Comparison of ENCODE assay signal across 9 mouse cellular contexts in genomic region chr15:11398676-11399350, GRCm38 (mm10). TPM values are rescaled to one million over a fixed set of nuclear protein-coding genes. Genes with fewer than 3 reads are reported as not detected.
DNase-seq lines count a peak whose midpoint lies in the region; ATAC-seq and TF ChIP-seq lines count a peak whose summit lies in the region.
"Had no signal": no experiment of that assay in that cellular context is flagged by ENCODE, and none has a peak within 500 bp of the region (broad histone marks: within the 10 kb centered on the region; RNA-seq: fewer than 3 reads in every experiment).

No protein-coding gene starts in this region.

- H3K36me3 ChIP-seq in E14TG2a.4 (ENCODE audit: insufficient read depth, low read length), result peaks cover 39% of the 10 kb centered on the region
- H3K36me3 ChIP-seq in forebrain, embryonic 12.5 days (replicated peaks), result peaks cover 7% of the 10 kb centered on the region; the same call in 1 of the 2 replicates
- H3K36me3 ChIP-seq in limb, embryonic 12.5 days, result peaks cover 29% of the 10 kb centered on the region
- peaks cover 3% of the 10 kb centered on the region for H3K36me3 ChIP-seq in splenic B cell, adult 2 months (ENCODE audit: control insufficient read depth, insufficient read depth, low read length, poor library complexity, severe bottlenecking)

- no peak for ATAC-seq in forebrain, embryonic 12.5 days (ENCODE audit: low FRiP score)
- no peak for ATAC-seq in limb, embryonic 12.5 days (ENCODE audit: insufficient number of reproducible peaks, insufficient read depth, low FRiP score, low TSS enrichment, low read depth)

- intact Hi-C loops in heart, postnatal 14 days (cut with DNase I), result loop anchor here (10.0 kb wide), 1 partner anchor 914 kb away; the partner anchor contains the start of genes Brix1 and Rad1

- peak overlapping the region; percentile 77 for H3K9ac ChIP-seq in forebrain, embryonic 12.5 days
- H3K9ac ChIP-seq in limb, embryonic 12.5 days (replicated peaks), result peak overlapping the region; percentile 81

- WGBS in forebrain, embryonic 12.5 days, result 9% methylated on average over 10 of the region's 10 CpGs
- WGBS in limb, embryonic 12.5 days, result 7% methylated on average over 10 of the region's 10 CpGs

- H3K27ac ChIP-seq in forebrain, embryonic 12.5 days, result no peak overlapping the region
- H3K27ac ChIP-seq in limb, embryonic 12.5 days, result 0 out of 2 replicates have a peak overlapping the region, but pooled peaks have one; percentile 23

- no peaks in the 10 kb centered on the region for H3K9me3 ChIP-seq in E14TG2a.4 (ENCODE audit: low read length)
- no peaks in the 10 kb centered on the region for H3K9me3 ChIP-seq in forebrain, embryonic 12.5 days
- H3K9me3 ChIP-seq in limb, embryonic 12.5 days, result no peaks in the 10 kb centered on the region

- peak overlapping the region; percentile 80 for H3K4me2 ChIP-seq in forebrain, embryonic 12.5 days
- H3K4me2 ChIP-seq in limb, embryonic 12.5 days, result peak overlapping the region; percentile 87

- TF ChIP-seq CTCF in E14TG2a.4 (conservative IDR thresholded peaks at IDR 0.05; ENCODE audit: low read length), result no peak

- peak; percentile 89 for DNase-seq in heart, adult 11 months
- DNase-seq in heart, postnatal 14 days, result no peak
- peak; percentile 12 for DNase-seq in splenic B cell, adult 2 months (ENCODE audit: low read depth, low spot score)
- DNase-seq in frontal cortex, adult 2 months (ENCODE audit: extremely low spot score in 1 of 2, low spot score in 1 of 2), result no peak
- DNase-seq in layer of hippocampus, postnatal 25 days (ENCODE audit: extremely low spot score in 1 of 2, low spot score in 1 of 2), result no peak

- peak overlapping the region; percentile 98 for H3K4me3 ChIP-seq in E14TG2a.4 (replicated peaks; ENCODE audit: low read length)
- H3K4me3 ChIP-seq in forebrain, embryonic 12.5 days (replicated peaks), result peak overlapping the region; percentile 79
- H3K4me3 ChIP-seq in limb, embryonic 12.5 days (replicated peaks), result peak overlapping the region; percentile 82

- H3K27me3 ChIP-seq in E14TG2a.4 (ENCODE audit: insufficient read depth, low read length), result peaks cover 2% of the 10 kb centered on the region
- H3K27me3 ChIP-seq in forebrain, embryonic 12.5 days, result peaks cover 2% of the 10 kb centered on the region; the same call in 1 of the 2 replicates
- H3K27me3 ChIP-seq in limb, embryonic 12.5 days, result no peaks in the 10 kb centered on the region
- no peaks in the 10 kb centered on the region for H3K27me3 ChIP-seq in splenic B cell, adult 2 months (ENCODE audit: control insufficient read depth, insufficient read depth, low read length, poor library complexity, severe bottlenecking)
- H3K27me3 ChIP-seq: Patski had no signal

- peaks cover 41% of the 10 kb centered on the region for H3K4me1 ChIP-seq in E14TG2a.4 (replicated peaks; ENCODE audit: low read depth, low read length)
- H3K4me1 ChIP-seq in forebrain, embryonic 12.5 days, result peaks cover 17% of the 10 kb centered on the region
- H3K4me1 ChIP-seq in limb, embryonic 12.5 days (replicated peaks), result peaks cover 14% of the 10 kb centered on the region

RNA-seq across cellular contexts. Expression of gene Tars, which starts 0.7 kb away (rescaled TPM):
- 10 to 100 TPM; 18.9 to 23.6 TPM for total RNA-seq in heart, postnatal 14 days (2021)
- 78.8 and 86.0 TPM in 2 replicates for polyA plus RNA-seq in forebrain, embryonic 12.5 days (2016; fragmentation: Nextera tagmentation; extraction: Ambion mirVana)
- polyA plus RNA-seq in limb, embryonic 12.5 days (2016; fragmentation: Nextera tagmentation; extraction: Ambion mirVana), result 75.7 and 76.6 TPM in 2 replicates
- 33.0 and 34.7 TPM in 2 replicates for polyA plus RNA-seq in frontal cortex, adult 2 months (2012; rRNA removed)
- 10 to 100 TPM; 30.1 to 30.9 TPM for total RNA-seq in layer of hippocampus, postnatal 25 days (2021)

Comparison
In these comparisons a context has a peak if more than half of its experiments do, and no peak if none do; other contexts are left out.
1. DNase-seq: peak in heart, adult 11 months (single experiment) and splenic B cell, adult 2 months (single experiment); none in heart, postnatal 14 days (0 of 2), frontal cortex, adult 2 months (0 of 2) and layer of hippocampus, postnatal 25 days (0 of 2).
2. Peak in every context shown above with its lines, with median percentiles within 50 percentile points of each other: H3K4me3 ChIP-seq.